Mouse (Mus musculus) liver, postnatal 0 days (tissue): ENCODE measurements around the gene Espl1.

Experiments used
- CTCF ChIP-seq: sonication (generic); IDR thresholded peaks from 2 replicates; pipeline ENCODE4 v1.5.1; 2016; ENCODE audit warnings: antibody characterized with exemption, low read depth
- EP300 ChIP-seq: IDR thresholded peaks from 2 replicates; pipeline ENCODE4 v1.6.1; 2016; ENCODE audit warnings: antibody characterized with exemption, low read depth, mild to moderate bottlenecking

- TF ChIP-seq CTCF: peak; percentile 36
- no peak for TF ChIP-seq EP300
Measured at GRCm38 (mm10) chr15:102273982-102274716, 21.9 kb upstream of the Espl1 start.
